Mouse (Mus musculus): ENCODE results near the gene Rnf214. TPM values are rescaled to one million over a fixed set of nuclear protein-coding genes. Genes with fewer than 3 reads are reported as not detected.

Rnf214 gene
- polyA plus RNA-seq (2015; fragmentation: Nextera tagmentation; extraction: Ambion mirVana) = 68.8 and 70.4 TPM in 2 replicates

- Histone ChIP-seq H3K4me1 (peaks cover 23% of the 10 kb centered on the region), H3K36me3 (peaks cover 47% of the 10 kb centered on the region)
These were observed at the start of gene Rnf214, which contains the start of gene Pcsk7 for GRCm38 (mm10) chr9:45906355-45907077. Gene Rnf214 (minus strand): TSS chr9:45906911. Gene Pcsk7 (plus strand): TSS chr9:45906497.

GRCm38 (mm10) chr9:45955107-45955963 is 48.6 kb upstream of the Rnf214 start, which contains the start of gene Sidt2:
Gene Sidt2 (minus strand): TSS chr9:45955258.
- H3K36me3 ChIP-seq = peaks cover 19% of the 10 kb centered on the region
- peak; percentile 89 for ATAC-seq (ENCODE audit: insufficient number of reproducible peaks, insufficient read depth, low FRiP score, low TSS enrichment, low read depth)
- H3K9ac ChIP-seq = peak within 1 kb of the TSS; percentile 92
- peak within 1 kb of the TSS; percentile 92 for H3K4me2 ChIP-seq
- under 1% methylated on average over 41 of the region's 48 CpGs for WGBS
- no peaks in the 10 kb centered on the region for H3K27me3 ChIP-seq
- peak within 1 kb of the TSS; percentile 87 for H3K4me3 ChIP-seq
- H3K27ac ChIP-seq = peak within 1 kb of the TSS; percentile 91
- H3K9me3 ChIP-seq = no peaks in the 10 kb centered on the region
- peaks cover 27% of the 10 kb centered on the region for H3K4me1 ChIP-seq

More at GRCm38 (mm10) chr9:45906355-45907077, at the start of gene Rnf214, which contains the start of gene Pcsk7:
- peak; percentile 81 for ATAC-seq (ENCODE audit: insufficient number of reproducible peaks, insufficient read depth, low FRiP score, low TSS enrichment, low read depth)
- peak within 1 kb of the TSS; percentile 80 for H3K4me2 ChIP-seq
- no peaks in the 10 kb centered on the region for H3K9me3 ChIP-seq
- H3K4me3 ChIP-seq = peak within 1 kb of the TSS; percentile 86
- WGBS = under 1% methylated on average over 80 of the region's 80 CpGs
- H3K27me3 ChIP-seq = no peaks in the 10 kb centered on the region
- peak within 1 kb of the TSS; percentile 90 for H3K27ac ChIP-seq
- H3K9ac ChIP-seq = peak within 1 kb of the TSS; percentile 90

GRCm38 (mm10) chr9:45954294-45955106 is 47.8 kb upstream of the Rnf214 start:
- peak; percentile 23; the same call in 1 of the 2 replicates for ATAC-seq (ENCODE audit: insufficient number of reproducible peaks, insufficient read depth, low FRiP score, low TSS enrichment, low read depth)
- H3K9ac ChIP-seq = peak overlapping the region; percentile 92
- H3K36me3 ChIP-seq = peaks cover 27% of the 10 kb centered on the region
- peak overlapping the region; percentile 87 for H3K4me3 ChIP-seq
- H3K4me1 ChIP-seq = peaks cover 27% of the 10 kb centered on the region
- H3K9me3 ChIP-seq = no peaks in the 10 kb centered on the region
- H3K27ac ChIP-seq = peak overlapping the region; percentile 91
- peak overlapping the region; percentile 92 for H3K4me2 ChIP-seq
- H3K27me3 ChIP-seq = no peaks in the 10 kb centered on the region
- WGBS = under 1% methylated on average over 63 of the region's 63 CpGs

GRCm38 (mm10) chr9:45953511-45954293 is 47.0 kb upstream of the Rnf214 start:
- Histone ChIP-seq H3K27ac (peak overlapping the region; percentile 91), H3K4me3 (peak overlapping the region; percentile 87), H3K4me1 (peaks cover 27% of the 10 kb centered on the region)

GRCm38 (mm10) chr9:45952890-45953289 is 46.2 kb upstream of the Rnf214 start:
- no peak for ATAC-seq (ENCODE audit: insufficient number of reproducible peaks, insufficient read depth, low FRiP score, low TSS enrichment, low read depth)
- Histone ChIP-seq H3K27ac (no peak overlapping the region), H3K4me2 (peak overlapping the region; percentile 92), H3K36me3 (peaks cover 43% of the 10 kb centered on the region), H3K9ac (peak overlapping the region; percentile 92), H3K27me3 (no peaks in the 10 kb centered on the region), H3K9me3 (no peaks in the 10 kb centered on the region), H3K4me3 (peak overlapping the region; percentile 87), H3K4me1 (peaks cover 27% of the 10 kb centered on the region)
- WGBS = 75% methylated on average over 7 of the region's 7 CpGs

More at GRCm38 (mm10) chr9:45953511-45954293, 47.0 kb upstream of the Rnf214 start:
- WGBS = 44% methylated on average over 13 of the region's 13 CpGs
- H3K36me3 ChIP-seq = peaks cover 35% of the 10 kb centered on the region
- no peaks in the 10 kb centered on the region for H3K27me3 ChIP-seq
- peak overlapping the region; percentile 92 for H3K9ac ChIP-seq
- no peaks in the 10 kb centered on the region for H3K9me3 ChIP-seq
- H3K4me2 ChIP-seq = peak overlapping the region; percentile 92
- ATAC-seq (ENCODE audit: insufficient number of reproducible peaks, insufficient read depth, low FRiP score, low TSS enrichment, low read depth) = no peak

- 95% methylated on average over 4 of the region's 4 CpGs for WGBS
- H3K9me3 ChIP-seq = no peaks in the 10 kb centered on the region
- no peak overlapping the region for H3K9ac ChIP-seq
- H3K4me2 ChIP-seq = no peak overlapping the region
- no peak overlapping the region for H3K4me3 ChIP-seq
- H3K36me3 ChIP-seq = peaks cover 52% of the 10 kb centered on the region
- H3K27me3 ChIP-seq = no peaks in the 10 kb centered on the region
- no peak overlapping the region for H3K27ac ChIP-seq
- ATAC-seq (ENCODE audit: insufficient number of reproducible peaks, insufficient read depth, low FRiP score, low TSS enrichment, low read depth) = no peak
- peaks cover 27% of the 10 kb centered on the region for H3K4me1 ChIP-seq
These were observed 45.3 kb upstream of the Rnf214 start for GRCm38 (mm10) chr9:45952057-45952456.

GRCm38 (mm10) chr9:45946872-45947183 is 40.1 kb upstream of the Rnf214 start:
- Histone ChIP-seq H3K27me3 (no peaks in the 10 kb centered on the region), H3K9me3 (no peaks in the 10 kb centered on the region), H3K4me3 (no peak overlapping the region), H3K4me2 (no peak overlapping the region), H3K9ac (no peak overlapping the region), H3K4me1 (no peaks in the 10 kb centered on the region), H3K36me3 (peaks cover 98% of the 10 kb centered on the region), H3K27ac (no peak overlapping the region)
- WGBS = 84% methylated on average over 10 of the region's 10 CpGs
- ATAC-seq (ENCODE audit: insufficient number of reproducible peaks, insufficient read depth, low FRiP score, low TSS enrichment, low read depth) = no peak

GRCm38 (mm10) chr9:45946182-45946871 is 39.6 kb upstream of the Rnf214 start:
- Histone ChIP-seq H3K4me2 (no peak overlapping the region), H3K27me3 (no peaks in the 10 kb centered on the region), H3K36me3 (peaks cover 98% of the 10 kb centered on the region), H3K9me3 (no peaks in the 10 kb centered on the region), H3K4me1 (no peaks in the 10 kb centered on the region), H3K9ac (no peak overlapping the region), H3K4me3 (no peak overlapping the region), H3K27ac (no peak overlapping the region)
- no peak for ATAC-seq (ENCODE audit: insufficient number of reproducible peaks, insufficient read depth, low FRiP score, low TSS enrichment, low read depth)
- WGBS = 90% methylated on average over 16 of the region's 16 CpGs

- WGBS = 84% methylated on average over 13 of the region's 13 CpGs
- ATAC-seq (ENCODE audit: insufficient number of reproducible peaks, insufficient read depth, low FRiP score, low TSS enrichment, low read depth) = no peak
- Histone ChIP-seq H3K4me2 (no peak overlapping the region), H3K4me1 (no peaks in the 10 kb centered on the region), H3K4me3 (no peak overlapping the region), H3K27ac (no peak overlapping the region), H3K27me3 (no peaks in the 10 kb centered on the region), H3K36me3 (peaks cover 100% of the 10 kb centered on the region), H3K9ac (no peak overlapping the region), H3K9me3 (no peaks in the 10 kb centered on the region)
These were observed 39.0 kb upstream of the Rnf214 start for GRCm38 (mm10) chr9:45945721-45946120.

Data from embryonic facial prominence, embryonic 13.5 days (tissue).